Mouse (Mus musculus): ENCODE data around the gene Psip1. TPM values are rescaled to one million over a fixed set of nuclear protein-coding genes. Genes with fewer than 3 reads are reported as not detected.
A peak's percentile ranks its signal among the peaks of the same experiment; 100 is the strongest.

Gene Psip1
- total and polyA plus RNA-seq, 3 experiments: 54.0 to 161 (median 68.1) TPM

GRCm38 (mm10) chr4:83520308-83520707 is 34.0 kb upstream of the Psip1 start:
- peaks cover 0 to 20% of the 10 kb centered on the region in 2 experiments; a peak in 2 of 4 replicates for H3K36me3 ChIP-seq (ENCODE audit: control insufficient read depth in 1 of 2, insufficient read depth in 2 of 2, low read length in 2 of 2)
- DNase-seq (ENCODE audit: low read depth, low spot score): peak; percentile 69
- no peaks in the 10 kb centered on the region for H3K27me3 ChIP-seq (ENCODE audit: control insufficient read depth in 1 of 2, insufficient read depth in 2 of 2, low read length in 2 of 2)
- no peaks in the 10 kb centered on the region for H3K9me3 ChIP-seq (replicated peaks; ENCODE audit: insufficient read depth, low read length)
- no peak overlapping the region for H3K9ac ChIP-seq (ENCODE audit: control insufficient read depth, low read depth, low read length, poor library complexity, severe bottlenecking)
- no peak overlapping the region for H3K4me3 ChIP-seq (ENCODE audit: control insufficient read depth in 1 of 2, insufficient read depth in 1 of 2, low read depth in 2 of 2, low read length in 2 of 2)
- TF ChIP-seq MXI1 (IDR thresholded peaks at IDR 0.05; ENCODE audit: low read depth, low read length) (no peak), USF2 (IDR thresholded peaks at IDR 0.05; ENCODE audit: borderline replicate concordance in 1 of 2, insufficient read depth in 1 of 2, low read depth in 1 of 2, low read length in 2 of 2) (no peak), TBP (IDR thresholded peaks at IDR 0.05; ENCODE audit: low read depth, low read length) (peak; percentile 98), EP300 (IDR thresholded peaks at IDR 0.05; ENCODE audit: low read depth in 1 of 2, low read length in 2 of 2) (no peak), SMC3 (IDR thresholded peaks at IDR 0.05; ENCODE audit: low read depth, low read length) (peak; percentile 39), HCFC1 (IDR thresholded peaks at IDR 0.05; ENCODE audit: low read depth, low read length) (no peak), ZNF384 (IDR thresholded peaks at IDR 0.05; ENCODE audit: low read depth, low read length) (no peak), MAZ (IDR thresholded peaks at IDR 0.05; ENCODE audit: low read depth, low read length) (no peak), MYC (IDR thresholded peaks at IDR 0.05; ENCODE audit: low read depth, low read length) (peak; percentile 53; the same call in 1 of the 2 replicates), ZC3H11A (IDR thresholded peaks at IDR 0.05; ENCODE audit: low read depth, low read length) (no peak), CTCF (IDR thresholded peaks at IDR 0.05 in 2 of 3, conservative IDR thresholded peaks at IDR 0.05 in 1 of 3; ENCODE audit: control insufficient read depth in 1 of 3, insufficient read depth in 1 of 3, low read depth in 2 of 3, low read length in 3 of 3, poor library complexity in 1 of 3, severe bottlenecking in 1 of 3) (peak; percentile 36 to 52 (median 52))
- peaks cover 2% of the 10 kb centered on the region; the same call in 1 of the 2 replicates for H3K79me2 ChIP-seq (ENCODE audit: control insufficient read depth, insufficient read depth, low read length, poor library complexity)
- H3K27ac ChIP-seq (ENCODE audit: control insufficient read depth, low read depth, low read length): no peak overlapping the region
- H3K4me1 ChIP-seq (ENCODE audit: control insufficient read depth in 1 of 2, insufficient read depth in 2 of 2, low read length in 2 of 2): peaks cover 0 to 3% of the 10 kb centered on the region in 2 experiments; a peak in 3 of 4 replicates

GRCm38 (mm10) chr4:83519807-83520206 is 33.5 kb upstream of the Psip1 start:
- TF ChIP-seq USF1 (IDR thresholded peaks at IDR 0.05; ENCODE audit: low read depth, low read length): no peak
- no peak for TF ChIP-seq USF2 (IDR thresholded peaks at IDR 0.05; ENCODE audit: borderline replicate concordance in 1 of 2, insufficient read depth in 1 of 2, low read depth in 1 of 2, low read length in 2 of 2)
- TF ChIP-seq SMC3 (IDR thresholded peaks at IDR 0.05; ENCODE audit: low read depth, low read length): no peak
- TF ChIP-seq UBTF (IDR thresholded peaks at IDR 0.05; ENCODE audit: borderline replicate concordance, insufficient read depth, low read depth, low read length): no peak
- no peak for TF ChIP-seq E2F4 (IDR thresholded peaks at IDR 0.05; ENCODE audit: borderline replicate concordance, low read depth, low read length)
- peak in 1 of 2 experiments; percentile 35; a peak in 2 of 4 replicates for TF ChIP-seq EP300 (IDR thresholded peaks at IDR 0.05; ENCODE audit: low read depth in 1 of 2, low read length in 2 of 2)
- TF ChIP-seq TCF12 (IDR thresholded peaks at IDR 0.05; ENCODE audit: low read depth, low read length): no peak
- TF ChIP-seq GATA1 (IDR thresholded peaks at IDR 0.05; ENCODE audit: low read depth, low read length): 0 out of 2 replicates have a peak, but pooled peaks have one; percentile 11
- no peak for TF ChIP-seq POLR2A (IDR thresholded peaks at IDR 0.05; ENCODE audit: control insufficient read depth in 1 of 2, insufficient read depth in 1 of 2, low read depth in 1 of 2, low read length in 2 of 2, poor library complexity in 1 of 2)
- TF ChIP-seq NELFE (IDR thresholded peaks at IDR 0.05; ENCODE audit: low read depth, low read length): no peak
- TF ChIP-seq MYB (IDR thresholded peaks at IDR 0.05; ENCODE audit: low read depth, low read length): no peak
- TF ChIP-seq RAD21 (IDR thresholded peaks at IDR 0.05; ENCODE audit: low read depth, low read length): no peak
- no peak for TF ChIP-seq GABPA (IDR thresholded peaks at IDR 0.05; ENCODE audit: low read depth, low read length)
- no peak for TF ChIP-seq TBP (IDR thresholded peaks at IDR 0.05; ENCODE audit: low read depth, low read length)
- no peak for TF ChIP-seq SIN3A (IDR thresholded peaks at IDR 0.05; ENCODE audit: low read length)
- no peak for TF ChIP-seq ZMIZ1 (IDR thresholded peaks at IDR 0.05; ENCODE audit: low read depth, low read length)
- TF ChIP-seq CTCF (IDR thresholded peaks at IDR 0.05 in 2 of 3, conservative IDR thresholded peaks at IDR 0.05 in 1 of 3; ENCODE audit: control insufficient read depth in 1 of 3, insufficient read depth in 1 of 3, low read depth in 2 of 3, low read length in 3 of 3, poor library complexity in 1 of 3, severe bottlenecking in 1 of 3): no peak
- TF ChIP-seq ZC3H11A (IDR thresholded peaks at IDR 0.05; ENCODE audit: low read depth, low read length): no peak
- TF ChIP-seq POLR2AphosphoS2 (IDR thresholded peaks at IDR 0.05; ENCODE audit: low read length): no peak
- no peak for TF ChIP-seq MAZ (IDR thresholded peaks at IDR 0.05; ENCODE audit: low read depth, low read length)
- no peak for TF ChIP-seq MXI1 (IDR thresholded peaks at IDR 0.05; ENCODE audit: low read depth, low read length)
- TF ChIP-seq ETS1 (IDR thresholded peaks at IDR 0.05; ENCODE audit: low read depth, low read length): 0 out of 2 replicates have a peak, but pooled peaks have one; percentile 25
- no peak for TF ChIP-seq JUND (IDR thresholded peaks at IDR 0.05; ENCODE audit: low read depth, low read length)
- no peak for TF ChIP-seq NRF1 (IDR thresholded peaks at IDR 0.05; ENCODE audit: insufficient read depth, low read depth, low read length, poor library complexity, severe bottlenecking)
- TF ChIP-seq ELF1 (IDR thresholded peaks at IDR 0.05; ENCODE audit: low read depth, low read length): no peak
- TF ChIP-seq ZNF384 (IDR thresholded peaks at IDR 0.05; ENCODE audit: low read depth, low read length): peak; percentile 81
- no peak for TF ChIP-seq KAT2A (conservative IDR thresholded peaks at IDR 0.05; ENCODE audit: low read depth, low read length)
- no peaks in the 10 kb centered on the region for H3K27me3 ChIP-seq (ENCODE audit: control insufficient read depth in 1 of 2, insufficient read depth in 2 of 2, low read length in 2 of 2)
- no peak overlapping the region for H3K27ac ChIP-seq (ENCODE audit: control insufficient read depth, low read depth, low read length)
- no peaks in the 10 kb centered on the region; the same call in 1 of the 2 replicates for H3K79me2 ChIP-seq (ENCODE audit: control insufficient read depth, insufficient read depth, low read length, poor library complexity)
- no peak for DNase-seq (ENCODE audit: low read depth, low spot score)
- H3K4me1 ChIP-seq (ENCODE audit: control insufficient read depth in 1 of 2, insufficient read depth in 2 of 2, low read length in 2 of 2): peaks cover 0 to 3% of the 10 kb centered on the region in 2 experiments; a peak in 3 of 4 replicates
- no peak overlapping the region for H3K9ac ChIP-seq (ENCODE audit: control insufficient read depth, low read depth, low read length, poor library complexity, severe bottlenecking)
- H3K9me3 ChIP-seq (replicated peaks; ENCODE audit: insufficient read depth, low read length): no peaks in the 10 kb centered on the region
- H3K4me3 ChIP-seq (ENCODE audit: control insufficient read depth in 1 of 2, insufficient read depth in 1 of 2, low read depth in 2 of 2, low read length in 2 of 2): no peak overlapping the region
- peaks cover 0 to 20% of the 10 kb centered on the region in 2 experiments; a peak in 2 of 4 replicates for H3K36me3 ChIP-seq (ENCODE audit: control insufficient read depth in 1 of 2, insufficient read depth in 2 of 2, low read length in 2 of 2)

Data from MEL (cell line).